Mouse (Mus musculus): ENCODE results near the gene Myo18b.

- no peak for TF ChIP-seq ZNF384 (IDR thresholded peaks at IDR 0.05; ENCODE audit: low read depth, low read length)
- TF ChIP-seq HCFC1 (IDR thresholded peaks at IDR 0.05; ENCODE audit: borderline replicate concordance, insufficient read depth, low read length): no peak
- no peak for TF ChIP-seq CHD2 (IDR thresholded peaks at IDR 0.05; ENCODE audit: low read depth, low read length)
- TF ChIP-seq ZC3H11A (IDR thresholded peaks at IDR 0.05; ENCODE audit: borderline replicate concordance, low read depth, low read length): no peak
Observed at GRCm38 (mm10) chr5:112786031-112786430, 110.1 kb downstream of the Myo18b start.

Measured in ES-E14 (cell line).